Mouse (Mus musculus): Measurements from ENCODE around the gene Mob1a.

Mob1a gene

GRCm38 (mm10) chr6:83325525-83326393 lies at the start of gene Mob1a, which contains the start of gene Mthfd2:
Mob1a (plus strand) TSS chr6:83326016.
Mthfd2 (minus strand) TSS chr6:83325908.
- peak; percentile 90 to 91 for DNase-seq (ENCODE audit: low spot score in 2 of 2)

- no peak for DNase-seq (ENCODE audit: low spot score in 2 of 2)
These were observed 48.7 kb upstream of the Mob1a start for GRCm38 (mm10) chr6:83277151-83277550.

- DNase-seq (ENCODE audit: low spot score in 2 of 2), result no peak
These were observed 46.9 kb upstream of the Mob1a start for GRCm38 (mm10) chr6:83278881-83279280.

GRCm38 (mm10) chr6:83280256-83280955 lies 45.4 kb upstream of the Mob1a start:
- no peak for DNase-seq (ENCODE audit: low spot score in 2 of 2)

- DNase-seq (ENCODE audit: low spot score in 2 of 2), result no peak
These were observed 25.2 kb upstream of the Mob1a start for GRCm38 (mm10) chr6:83300447-83301229.

- no peak for DNase-seq (ENCODE audit: low spot score in 2 of 2)
These were observed 24.5 kb upstream of the Mob1a start for GRCm38 (mm10) chr6:83301294-83301693.

- DNase-seq (ENCODE audit: low spot score in 2 of 2), result no peak
These were observed 23.6 kb upstream of the Mob1a start for GRCm38 (mm10) chr6:83302264-83302663.

GRCm38 (mm10) chr6:83309017-83309416 lies 16.8 kb upstream of the Mob1a start:
- DNase-seq (ENCODE audit: low spot score in 2 of 2), result no peak

GRCm38 (mm10) chr6:83311206-83311605 lies 14.6 kb upstream of the Mob1a start:
- DNase-seq (ENCODE audit: low spot score in 2 of 2), result no peak

GRCm38 (mm10) chr6:83312021-83312420 lies 13.8 kb upstream of the Mob1a start:
- DNase-seq (ENCODE audit: low spot score in 2 of 2), result no peak

GRCm38 (mm10) chr6:83312514-83312913 lies 13.3 kb upstream of the Mob1a start:
- no peak for DNase-seq (ENCODE audit: low spot score in 2 of 2)

- no peak for DNase-seq (ENCODE audit: low spot score in 2 of 2)
These were observed 10.5 kb upstream of the Mob1a start for GRCm38 (mm10) chr6:83315293-83315692.

GRCm38 (mm10) chr6:83316022-83316421 lies 9.8 kb upstream of the Mob1a start:
- DNase-seq (ENCODE audit: low spot score in 2 of 2), result no peak

- peak; percentile 86 to 90 for DNase-seq (ENCODE audit: low spot score in 2 of 2)
These were observed 8.6 kb upstream of the Mob1a start for GRCm38 (mm10) chr6:83317108-83317741.

- no peak for DNase-seq (ENCODE audit: low spot score in 2 of 2)
These were observed 3.9 kb upstream of the Mob1a start for GRCm38 (mm10) chr6:83321927-83322326.

GRCm38 (mm10) chr6:83322794-83323193 lies 3.0 kb upstream of the Mob1a start:
- no peak for DNase-seq (ENCODE audit: low spot score in 2 of 2)

- DNase-seq (ENCODE audit: low spot score in 2 of 2), result no peak
These were observed 2.0 kb upstream of the Mob1a start for GRCm38 (mm10) chr6:83323652-83324419.

- no peak for DNase-seq (ENCODE audit: low spot score in 2 of 2)
These were observed 549 bp downstream of the Mob1a start for GRCm38 (mm10) chr6:83326394-83326736.

- DNase-seq (ENCODE audit: low spot score in 2 of 2), result no peak
These were observed 945 bp downstream of the Mob1a start for GRCm38 (mm10) chr6:83326761-83327160.

GRCm38 (mm10) chr6:83327591-83328190 lies 1.9 kb downstream of the Mob1a start:
- no peak for DNase-seq (ENCODE audit: low spot score in 2 of 2)

- DNase-seq (ENCODE audit: low spot score in 2 of 2), result no peak
These were observed 15.6 kb downstream of the Mob1a start for GRCm38 (mm10) chr6:83341387-83341786.

Data from urinary bladder, postnatal 4 days (tissue).